Mouse (Mus musculus) kidney, postnatal 25 days (tissue): ENCODE data around the gene Ifitm2.
"Not testable (repeated sequence)": the region's sequence is repeated elsewhere in the genome, so short reads cannot be mapped to it uniquely, and the experiment has no call there.

Source experiments
- DNase-seq, 2 experiments: peaks; one replicate each; pipeline ENCODE4 v3.0.0; 2021; ENCODE audit warnings: mixed read lengths in 2 of 2

The Ifitm2 gene

GRCm38 (mm10) chr7:140955758-140956555 is at the start of gene Ifitm2, which contains the start of gene Gm45717:
Gene Ifitm2 (minus strand): TSS chr7:140955987.
Gene Gm45717 (minus strand): TSS chr7:140955937.
- peak; percentile 91 for DNase-seq

- DNase-seq: no peak
Observed at GRCm38 (mm10) chr7:141003248-141004010, 47.6 kb upstream of the Ifitm2 start.

- no peak for DNase-seq
Observed at GRCm38 (mm10) chr7:141000881-141001708, 45.3 kb upstream of the Ifitm2 start.

- no peak for DNase-seq
Observed at GRCm38 (mm10) chr7:140998853-140999700, 43.3 kb upstream of the Ifitm2 start.

GRCm38 (mm10) chr7:140997817-140998216 is 42.0 kb upstream of the Ifitm2 start:
- no peak for DNase-seq

GRCm38 (mm10) chr7:140991117-140991689 is 35.4 kb upstream of the Ifitm2 start:
- DNase-seq: no peak

- no peak for DNase-seq
Observed at GRCm38 (mm10) chr7:140990622-140991021, 34.8 kb upstream of the Ifitm2 start.

- DNase-seq: no peak
Observed at GRCm38 (mm10) chr7:140990185-140990584, 34.4 kb upstream of the Ifitm2 start.

- DNase-seq: no peak
Observed at GRCm38 (mm10) chr7:140989022-140989421, 33.2 kb upstream of the Ifitm2 start.

- no peak for DNase-seq
Observed at GRCm38 (mm10) chr7:140987182-140988138, 31.7 kb upstream of the Ifitm2 start.

- DNase-seq: no peak
Observed at GRCm38 (mm10) chr7:140982971-140983370, 27.2 kb upstream of the Ifitm2 start.

GRCm38 (mm10) chr7:140981704-140982103 is 25.9 kb upstream of the Ifitm2 start:
- no peak for DNase-seq

- not testable (repeated sequence) for DNase-seq
Observed at GRCm38 (mm10) chr7:140976720-140977119, 20.9 kb upstream of the Ifitm2 start.

- DNase-seq: no peak
Observed at GRCm38 (mm10) chr7:140975465-140975864, 19.7 kb upstream of the Ifitm2 start.

GRCm38 (mm10) chr7:140974940-140975339 is 19.2 kb upstream of the Ifitm2 start:
- no peak for DNase-seq

- no peak for DNase-seq
Observed at GRCm38 (mm10) chr7:140973396-140974165, 17.8 kb upstream of the Ifitm2 start.

GRCm38 (mm10) chr7:140971479-140972171 is 15.8 kb upstream of the Ifitm2 start:
- DNase-seq: peak; percentile 32 to 60

GRCm38 (mm10) chr7:140970931-140971330 is 15.1 kb upstream of the Ifitm2 start:
- DNase-seq: no peak

- DNase-seq: not testable (repeated sequence)
Observed at GRCm38 (mm10) chr7:140968710-140969109, 12.9 kb upstream of the Ifitm2 start.
